Mouse (Mus musculus): Measurements from ENCODE around the gene Lmod1. TPM values are rescaled to one million over a fixed set of nuclear protein-coding genes. Genes with fewer than 3 reads are reported as not detected.

Lmod1 gene
- polyA plus RNA-seq, 1 experiment from 2014 or later: 3.1 TPM

- 9% methylated on average over 14 of the region's 14 CpGs for WGBS
- peak; percentile 26; the same call in 1 of the 2 replicates for ATAC-seq (ENCODE audit: insufficient read depth)
- Histone ChIP-seq H3K4me1 (ENCODE audit: insufficient read depth) (peaks cover 6% of the 10 kb centered on the region), H3K4me3 (ENCODE audit: low read depth, low read length) (peak overlapping the region; percentile 38), H3K36me3 (ENCODE audit: insufficient read depth) (0 out of 2 replicates have a peak, but pooled peaks cover 3% of the 10 kb centered on the region), H3K27ac (ENCODE audit: low read depth) (no peak overlapping the region; the same call in 1 of the 2 replicates), H3K4me2 (peak overlapping the region; percentile 93), H3K9ac (peak overlapping the region; percentile 52; the same call in 1 of the 2 replicates), H3K27me3 (ENCODE audit: insufficient read depth, low read length) (no peaks in the 10 kb centered on the region), H3K9me3 (ENCODE audit: low read depth, low read length) (no peaks in the 10 kb centered on the region)
- TF ChIP-seq CTCF (IDR thresholded peaks at IDR 0.05; ENCODE audit: low read depth): peak; percentile 56
- peak; percentile 83 for DNase-seq
These were observed 44.4 kb downstream of the Lmod1 start for GRCm38 (mm10) chr1:135368982-135369381.

DNA sequence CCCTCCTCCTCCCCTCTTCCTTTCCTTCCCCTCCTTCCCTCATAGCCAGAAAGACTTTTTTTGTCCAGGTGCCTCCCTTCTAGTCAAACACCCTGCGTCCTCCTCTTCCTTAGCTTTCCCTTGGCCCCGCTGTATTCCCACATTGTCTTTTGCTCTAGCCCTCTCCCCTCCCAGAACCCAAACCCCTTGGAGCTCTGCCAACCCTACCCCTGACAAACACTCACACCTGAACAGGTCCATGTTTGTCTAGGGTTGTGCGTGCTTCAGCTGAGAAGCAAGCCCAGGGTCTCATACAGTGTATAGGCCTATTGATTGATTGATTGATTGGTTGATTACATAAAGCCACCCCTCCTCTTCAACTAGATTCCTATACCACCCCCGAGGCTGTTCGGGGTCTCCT lies 44.8 kb downstream of the Lmod1 start:
- DNase-seq (no peak), ATAC-seq (ENCODE audit: insufficient read depth) (no peak)
- TF ChIP-seq CTCF (IDR thresholded peaks at IDR 0.05; ENCODE audit: low read depth): no peak
- Histone ChIP-seq H3K27ac (ENCODE audit: low read depth) (no peak overlapping the region), H3K9me3 (ENCODE audit: low read depth, low read length) (no peaks in the 10 kb centered on the region), H3K4me2 (peak overlapping the region; percentile 93), H3K4me1 (ENCODE audit: insufficient read depth) (peaks cover 10% of the 10 kb centered on the region), H3K36me3 (ENCODE audit: insufficient read depth) (0 out of 2 replicates have a peak, but pooled peaks cover 3% of the 10 kb centered on the region), H3K9ac (no peak overlapping the region), H3K27me3 (ENCODE audit: insufficient read depth, low read length) (no peaks in the 10 kb centered on the region), H3K4me3 (ENCODE audit: low read depth, low read length) (no peak overlapping the region)
- 56% methylated on average over 5 of the region's 5 CpGs for WGBS

DNA sequence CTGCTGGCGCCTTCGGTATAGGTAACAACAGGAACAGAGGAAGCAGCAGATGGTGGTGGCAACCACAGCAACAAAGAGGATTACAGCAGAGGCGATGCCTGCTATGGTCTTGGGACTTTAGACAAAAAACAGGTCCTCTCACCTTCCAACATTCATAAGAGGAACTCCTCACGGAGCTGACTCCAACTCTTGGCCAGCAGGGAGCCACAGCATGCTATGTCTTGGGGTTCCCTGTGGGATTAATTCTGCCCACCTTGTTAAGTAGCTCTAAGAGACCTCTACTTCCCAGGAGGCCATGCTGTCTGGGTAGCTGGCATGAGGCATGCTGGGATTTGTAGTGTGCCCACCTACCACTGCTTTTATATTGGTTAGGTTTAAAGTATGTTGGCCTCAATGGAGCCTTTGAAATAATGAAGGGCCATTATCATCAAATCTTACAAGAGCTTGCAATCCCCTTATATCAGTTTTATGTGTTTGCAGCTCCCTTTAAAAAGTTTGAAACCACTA lies 48.6 kb downstream of the Lmod1 start:
- Histone ChIP-seq H3K4me2 (0 out of 2 replicates have a peak overlapping the region, but pooled peaks have one; percentile 8), H3K9me3 (ENCODE audit: low read depth, low read length) (no peaks in the 10 kb centered on the region), H3K4me3 (ENCODE audit: low read depth, low read length) (no peak overlapping the region), H3K9ac (no peak overlapping the region), H3K36me3 (ENCODE audit: insufficient read depth) (0 out of 2 replicates have a peak, but pooled peaks cover 3% of the 10 kb centered on the region), H3K27ac (ENCODE audit: low read depth) (no peak overlapping the region), H3K27me3 (ENCODE audit: insufficient read depth, low read length) (no peaks in the 10 kb centered on the region), H3K4me1 (ENCODE audit: insufficient read depth) (peaks cover 17% of the 10 kb centered on the region)
- 74% methylated on average over 4 of the region's 4 CpGs for WGBS
- DNase-seq: no peak
- no peak for ATAC-seq (ENCODE audit: insufficient read depth)
- TF ChIP-seq CTCF (IDR thresholded peaks at IDR 0.05; ENCODE audit: low read depth): no peak

DNA sequence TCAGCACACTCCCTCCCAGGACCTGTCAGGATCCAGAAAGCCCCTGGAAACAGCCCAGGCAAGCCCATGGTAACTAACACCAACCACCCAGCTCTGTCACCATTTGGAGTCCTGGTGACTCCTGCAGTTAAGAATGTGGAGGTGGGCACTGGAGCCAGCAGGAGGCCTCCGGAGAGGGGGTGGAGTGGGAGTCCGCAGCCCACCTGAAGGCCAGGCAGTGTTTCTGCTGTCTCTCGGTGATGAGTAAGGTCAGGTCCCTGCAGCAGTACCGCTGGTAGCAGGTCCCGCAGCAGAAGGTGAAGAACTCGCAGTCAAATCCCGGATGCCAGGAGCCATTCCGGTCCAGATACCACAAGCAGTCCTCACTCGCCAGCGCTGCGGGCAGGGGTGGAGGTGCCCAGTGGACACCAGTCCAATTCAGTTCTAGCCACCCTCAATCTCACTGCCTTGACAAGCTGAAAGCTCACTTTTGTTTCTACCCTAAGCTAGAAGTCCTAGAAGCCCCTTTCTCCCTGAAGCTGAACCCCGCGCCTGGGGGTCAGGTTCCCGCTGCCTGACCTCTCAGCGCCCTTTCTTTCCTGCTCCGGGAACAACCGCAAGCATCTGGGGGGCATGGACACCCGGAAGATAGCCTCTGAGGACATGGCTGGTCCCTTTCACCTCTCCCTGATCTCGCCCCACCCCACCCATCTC lies 49.7 kb downstream of the Lmod1 start:
- ATAC-seq (ENCODE audit: insufficient read depth): peak; percentile 7; the same call in 1 of the 2 replicates
- Histone ChIP-seq H3K4me2 (peak overlapping the region; percentile 95), H3K9me3 (ENCODE audit: low read depth, low read length) (no peaks in the 10 kb centered on the region), H3K4me3 (ENCODE audit: low read depth, low read length) (peak overlapping the region; percentile 72), H3K27ac (ENCODE audit: low read depth) (peak overlapping the region; percentile 43), H3K4me1 (ENCODE audit: insufficient read depth) (peaks cover 13% of the 10 kb centered on the region; the same call in 1 of the 2 replicates), H3K36me3 (ENCODE audit: insufficient read depth) (0 out of 2 replicates have a peak, but pooled peaks cover 3% of the 10 kb centered on the region), H3K9ac (peak overlapping the region; percentile 84), H3K27me3 (ENCODE audit: insufficient read depth, low read length) (no peaks in the 10 kb centered on the region)
- DNase-seq: peak; percentile 35
- TF ChIP-seq CTCF (IDR thresholded peaks at IDR 0.05; ENCODE audit: low read depth): no peak
- WGBS: 1% methylated on average over 19 of the region's 19 CpGs

DNA sequence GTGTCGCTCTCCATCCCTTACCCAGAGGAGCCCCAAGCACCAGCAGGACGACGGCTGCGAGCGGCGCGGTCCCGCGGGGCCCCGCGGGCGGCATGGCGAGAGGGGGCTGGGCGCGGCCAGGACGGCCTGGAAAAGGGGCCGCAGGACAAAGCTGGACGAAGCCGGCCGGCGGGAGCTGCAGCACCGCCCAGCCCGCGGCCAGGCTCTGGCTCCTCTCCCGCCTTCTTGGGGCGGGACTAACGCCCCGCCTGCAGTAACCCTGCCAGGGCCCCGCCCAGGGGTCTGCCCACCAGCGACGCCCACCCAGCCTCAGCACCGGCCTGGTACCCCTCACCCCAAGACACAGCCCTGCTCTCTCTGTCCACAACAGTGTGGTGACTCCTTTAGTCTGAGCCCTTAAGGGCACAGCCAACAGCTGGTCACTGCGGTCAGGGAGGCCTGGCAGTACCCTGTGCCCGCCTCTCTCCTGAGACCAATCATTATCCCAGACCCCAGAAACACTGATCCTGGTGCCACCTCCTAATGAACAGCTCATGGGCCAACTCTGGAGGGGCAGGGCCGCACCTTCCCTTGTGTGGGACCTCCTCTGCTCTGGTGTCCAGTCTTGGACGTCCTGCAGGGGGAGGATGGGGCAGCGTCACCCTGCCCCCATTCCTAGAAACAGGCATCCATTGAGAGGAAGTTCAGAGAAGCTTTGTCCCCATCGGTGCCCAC lies 50.4 kb downstream of the Lmod1 start, which contains the start of gene Shisa4:
TSS of gene Shisa4 (minus strand) at position 370 of the 714 bp plus-strand sequence.
- peak; percentile 94 for ATAC-seq (ENCODE audit: insufficient read depth)
- H3K4me3 ChIP-seq (ENCODE audit: low read depth, low read length): peak within 1 kb of the TSS; percentile 72
- no peak; the same call in 1 of the 2 replicates for TF ChIP-seq CTCF (IDR thresholded peaks at IDR 0.05; ENCODE audit: low read depth)
- peaks cover 13% of the 10 kb centered on the region; the same call in 1 of the 2 replicates for H3K4me1 ChIP-seq (ENCODE audit: insufficient read depth)
- peak; percentile 93 for DNase-seq
- H3K9ac ChIP-seq: peak within 1 kb of the TSS; percentile 84
- peak within 1 kb of the TSS; percentile 43 for H3K27ac ChIP-seq (ENCODE audit: low read depth)
- H3K36me3 ChIP-seq (ENCODE audit: insufficient read depth): 0 out of 2 replicates have a peak, but pooled peaks cover 3% of the 10 kb centered on the region
- H3K9me3 ChIP-seq (ENCODE audit: low read depth, low read length): no peaks in the 10 kb centered on the region
- H3K27me3 ChIP-seq (ENCODE audit: insufficient read depth, low read length): no peaks in the 10 kb centered on the region
- peak within 1 kb of the TSS; percentile 95 for H3K4me2 ChIP-seq
- WGBS: 2% methylated on average over 38 of the region's 38 CpGs

GRCm38 (mm10) chr1:135378576-135378975 lies 54.0 kb downstream of the Lmod1 start:
- TF ChIP-seq CTCF (IDR thresholded peaks at IDR 0.05; ENCODE audit: low read depth): no peak
- Histone ChIP-seq H3K27me3 (ENCODE audit: insufficient read depth, low read length) (no peaks in the 10 kb centered on the region), H3K9ac (no peak overlapping the region), H3K4me2 (no peak overlapping the region), H3K36me3 (ENCODE audit: insufficient read depth) (peaks cover 16% of the 10 kb centered on the region), H3K4me1 (ENCODE audit: insufficient read depth) (peaks cover 13% of the 10 kb centered on the region; the same call in 1 of the 2 replicates), H3K9me3 (ENCODE audit: low read depth, low read length) (no peaks in the 10 kb centered on the region), H3K4me3 (ENCODE audit: low read depth, low read length) (no peak overlapping the region), H3K27ac (ENCODE audit: low read depth) (0 out of 2 replicates have a peak overlapping the region, but pooled peaks have one; percentile 12)
- 40% methylated on average over 9 of the region's 9 CpGs for WGBS
- DNase-seq (no peak), ATAC-seq (ENCODE audit: insufficient read depth) (no peak)
